Comparison of ENCODE assay signal across 16 mouse cellular contexts in the genomic region with DNA sequence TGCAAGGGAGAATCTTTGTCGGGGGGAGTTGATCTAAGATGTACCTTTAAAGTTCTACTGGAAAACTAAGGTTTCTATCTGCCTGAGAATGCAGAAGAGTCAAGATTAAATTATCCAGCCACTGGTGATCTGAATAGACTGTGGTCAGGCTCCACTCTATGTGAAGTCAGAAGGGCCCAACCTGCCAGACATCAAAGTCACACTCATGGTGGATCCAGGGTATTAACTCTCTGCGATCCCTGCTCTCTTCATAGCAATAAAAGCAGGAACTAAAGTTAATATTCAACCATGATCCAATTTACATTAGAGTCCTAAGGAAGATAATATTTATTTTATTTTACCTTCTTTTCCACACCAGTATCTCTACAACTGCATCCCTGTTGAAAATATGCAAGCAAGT.
"Had no signal": no experiment of that assay in that cellular context is flagged by ENCODE, and none has a peak within 500 bp of the region (broad histone marks: within the 10 kb centered on the region; RNA-seq: fewer than 3 reads in every experiment).

No protein-coding gene starts in this region.

- H3K9ac ChIP-seq: neural tube, embryonic 13.5 days; neural tube, embryonic 15.5 days; stomach, embryonic 15.5 days had no signal

- H3K4me2 ChIP-seq: neural tube, embryonic 13.5 days; neural tube, embryonic 15.5 days; stomach, embryonic 15.5 days had no signal

- H3K9me3 ChIP-seq: neural tube, embryonic 13.5 days; neural tube, embryonic 15.5 days; stomach, embryonic 15.5 days had no signal

- H3K4me1 ChIP-seq: neural tube, embryonic 13.5 days; neural tube, embryonic 15.5 days; stomach, embryonic 15.5 days had no signal

- H3K27ac ChIP-seq: neural tube, embryonic 13.5 days; neural tube, embryonic 15.5 days; stomach, embryonic 15.5 days; stomach, postnatal 0 days had no signal

- DNase-seq: retina, postnatal 1 day; right cerebral cortex, adult 18-20 months; right cerebral cortex, postnatal 14 days; right cerebral cortex, postnatal 25 days; right cerebral cortex, postnatal 4 days; spleen, adult 18-20 months; thymus, adult 18-20 months; thymus, adult 2 months; thymus, postnatal 14 days; thymus, postnatal 25 days; thymus, postnatal 36 days; thymus, postnatal 4 days had no signal

- H3K27me3 ChIP-seq: neural tube, embryonic 13.5 days; neural tube, embryonic 15.5 days; stomach, embryonic 15.5 days had no signal

- H3K36me3 ChIP-seq: neural tube, embryonic 13.5 days; neural tube, embryonic 15.5 days; stomach, embryonic 15.5 days had no signal

- H3K4me3 ChIP-seq: neural tube, embryonic 13.5 days; neural tube, embryonic 15.5 days; stomach, embryonic 15.5 days had no signal
